Mouse (Mus musculus): ENCODE measurements at regions not wholly inside any gene's neighbourhood (a gene's known extent, or its start where the extent isn't known, plus 50 kb on each side); places are given as distances from the start of the nearest gene placed in this dataset.

DNA sequence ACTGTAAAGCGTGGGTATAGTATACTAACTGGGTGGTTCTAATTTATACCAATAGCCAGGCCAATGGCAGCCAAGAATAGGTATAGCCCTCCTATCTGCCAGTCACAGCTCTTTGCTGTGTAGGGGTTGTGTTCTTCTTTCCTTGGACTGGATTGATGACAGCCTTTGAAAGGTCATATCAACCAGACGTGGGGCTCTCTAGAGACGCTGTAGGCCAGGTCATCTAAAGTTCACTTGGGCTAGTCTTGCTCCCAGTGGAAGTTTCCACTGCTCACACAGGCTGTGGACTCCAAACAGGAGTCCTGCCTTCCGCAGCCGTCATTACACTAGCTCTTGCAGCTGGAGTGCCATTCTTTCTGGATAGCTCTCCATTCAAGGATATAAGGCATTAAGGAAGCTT lies 220.3 kb downstream of the Gja1 start:
- H3K27ac ChIP-seq, result no peak overlapping the region
- ATAC-seq (ENCODE audit: insufficient number of reproducible peaks, insufficient read depth, low FRiP score, low TSS enrichment, low read depth), result no peak
- H3K27me3 ChIP-seq, result no peaks in the 10 kb centered on the region
- H3K4me1 ChIP-seq, result peaks cover 2% of the 10 kb centered on the region; the same call in 1 of the 2 replicates
- H3K4me3 ChIP-seq, result no peak overlapping the region
- 64% methylated on average over 5 of the region's 5 CpGs for WGBS
- no peaks in the 10 kb centered on the region for H3K36me3 ChIP-seq
- H3K4me2 ChIP-seq, result no peak overlapping the region
- no peak overlapping the region for H3K9ac ChIP-seq
- no peaks in the 10 kb centered on the region for H3K9me3 ChIP-seq

DNA sequence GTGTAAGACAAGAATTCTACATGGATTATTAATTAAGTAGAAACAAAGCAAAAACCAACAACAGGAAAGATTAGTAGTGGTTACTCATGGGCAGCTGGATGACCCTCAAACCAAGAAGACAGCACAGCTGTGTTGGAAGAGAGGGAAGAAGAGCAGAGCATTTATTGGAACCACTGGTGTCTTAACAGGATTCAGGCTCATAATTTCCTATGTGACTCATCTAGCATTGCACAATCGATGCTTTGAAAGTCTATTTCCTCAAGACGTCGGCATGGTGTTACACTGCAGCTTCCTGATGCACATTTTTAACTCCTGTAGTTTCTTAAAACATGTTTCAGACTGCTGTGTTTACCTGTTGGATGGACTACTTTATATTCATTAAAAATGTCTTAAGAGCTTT lies 221.1 kb downstream of the Gja1 start:
- H3K4me3 ChIP-seq, result no peak overlapping the region
- H3K9me3 ChIP-seq, result no peaks in the 10 kb centered on the region
- H3K4me1 ChIP-seq, result peaks cover 2% of the 10 kb centered on the region; the same call in 1 of the 2 replicates
- no peaks in the 10 kb centered on the region for H3K36me3 ChIP-seq
- no peak overlapping the region for H3K27ac ChIP-seq
- no peaks in the 10 kb centered on the region for H3K27me3 ChIP-seq
- H3K4me2 ChIP-seq, result no peak overlapping the region
- whole genome bisulfite sequencing, result 46% methylated on average over 3 of the region's 3 CpGs
- H3K9ac ChIP-seq, result no peak overlapping the region
- no peak for ATAC-seq (ENCODE audit: insufficient number of reproducible peaks, insufficient read depth, low FRiP score, low TSS enrichment, low read depth)

GRCm38 (mm10) chr10:56599923-56600322 lies 222.8 kb downstream of the Gja1 start:
- Histone ChIP-seq H3K9ac (no peak overlapping the region), H3K27me3 (no peaks in the 10 kb centered on the region), H3K4me3 (no peak overlapping the region), H3K36me3 (no peaks in the 10 kb centered on the region), H3K4me1 (peaks cover 2% of the 10 kb centered on the region; the same call in 1 of the 2 replicates), H3K27ac (no peak overlapping the region), H3K9me3 (no peaks in the 10 kb centered on the region), H3K4me2 (no peak overlapping the region)
- WGBS, result 67% methylated on average over 4 of the region's 4 CpGs
- no peak for ATAC-seq (ENCODE audit: insufficient number of reproducible peaks, insufficient read depth, low FRiP score, low TSS enrichment, low read depth)

- 64% methylated on average over 8 of the region's 8 CpGs for WGBS
- Histone ChIP-seq H3K27ac (no peak overlapping the region), H3K4me2 (no peak overlapping the region), H3K4me1 (peaks cover 12% of the 10 kb centered on the region), H3K27me3 (no peaks in the 10 kb centered on the region), H3K9ac (no peak overlapping the region), H3K9me3 (no peaks in the 10 kb centered on the region), H3K4me3 (no peak overlapping the region), H3K36me3 (no peaks in the 10 kb centered on the region)
- no peak for ATAC-seq (ENCODE audit: insufficient number of reproducible peaks, insufficient read depth, low FRiP score, low TSS enrichment, low read depth)
These were observed 234.6 kb downstream of the Gja1 start for GRCm38 (mm10) chr10:56611564-56612288.

DNA sequence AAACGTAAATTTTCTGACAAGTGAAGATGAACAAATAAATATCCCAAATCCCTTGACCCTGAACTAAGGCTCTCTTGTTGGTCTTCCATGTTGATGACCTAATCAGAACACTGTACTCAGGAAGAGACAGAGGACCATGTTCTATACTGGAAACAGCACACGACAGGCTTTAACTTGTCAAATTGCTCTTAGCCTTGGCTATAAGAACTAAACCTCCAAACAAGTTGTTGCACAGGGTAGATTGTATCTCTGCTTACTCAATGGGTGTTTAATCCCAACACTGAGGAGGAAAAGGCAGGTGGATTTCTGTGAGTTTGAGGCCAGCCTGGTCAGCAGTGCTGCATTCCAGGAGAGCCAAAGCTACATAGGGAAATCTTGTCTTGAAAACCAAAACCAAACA lies 265.5 kb downstream of the Gja1 start:
- Histone ChIP-seq H3K4me2 (no peak overlapping the region), H3K4me1 (peaks cover 7% of the 10 kb centered on the region), H3K36me3 (no peaks in the 10 kb centered on the region), H3K9ac (no peak overlapping the region), H3K4me3 (no peak overlapping the region), H3K27ac (no peak overlapping the region), H3K9me3 (no peaks in the 10 kb centered on the region), H3K27me3 (no peaks in the 10 kb centered on the region)
- no peak for ATAC-seq (ENCODE audit: insufficient number of reproducible peaks, insufficient read depth, low FRiP score, low TSS enrichment, low read depth)
- 79% methylated on average over 2 of the region's 2 CpGs for WGBS

GRCm38 (mm10) chr10:56643376-56644135 lies 266.4 kb downstream of the Gja1 start:
- WGBS, result 29% methylated on average over 12 of the region's 12 CpGs
- Histone ChIP-seq H3K27ac (peak overlapping the region; percentile 39), H3K9ac (no peak overlapping the region), H3K9me3 (no peaks in the 10 kb centered on the region), H3K27me3 (no peaks in the 10 kb centered on the region), H3K36me3 (no peaks in the 10 kb centered on the region), H3K4me1 (peaks cover 7% of the 10 kb centered on the region), H3K4me3 (no peak overlapping the region), H3K4me2 (no peak overlapping the region)
- no peak for ATAC-seq (ENCODE audit: insufficient number of reproducible peaks, insufficient read depth, low FRiP score, low TSS enrichment, low read depth)

- no peak overlapping the region for H3K4me2 ChIP-seq
- H3K4me1 ChIP-seq, result no peaks in the 10 kb centered on the region
- no peak for ATAC-seq (ENCODE audit: insufficient number of reproducible peaks, insufficient read depth, low FRiP score, low TSS enrichment, low read depth)
- H3K4me3 ChIP-seq, result no peak overlapping the region
- 62% methylated on average over 4 of the region's 4 CpGs for WGBS
- H3K9ac ChIP-seq, result no peak overlapping the region
- H3K36me3 ChIP-seq, result no peaks in the 10 kb centered on the region
- peaks cover 3% of the 10 kb centered on the region; the same call in 1 of the 2 replicates for H3K9me3 ChIP-seq
- H3K27ac ChIP-seq, result no peak overlapping the region
- H3K27me3 ChIP-seq, result no peaks in the 10 kb centered on the region
These were observed 283.4 kb downstream of the Gja1 start for GRCm38 (mm10) chr10:56660501-56660900.

- ATAC-seq (ENCODE audit: insufficient number of reproducible peaks, insufficient read depth, low FRiP score, low TSS enrichment, low read depth), result no peak
- no peak overlapping the region for H3K4me3 ChIP-seq
- no peak overlapping the region for H3K27ac ChIP-seq
- H3K4me2 ChIP-seq, result no peak overlapping the region
- H3K27me3 ChIP-seq, result no peaks in the 10 kb centered on the region
- H3K9ac ChIP-seq, result no peak overlapping the region
- no peaks in the 10 kb centered on the region for H3K9me3 ChIP-seq
- no peaks in the 10 kb centered on the region for H3K4me1 ChIP-seq
- H3K36me3 ChIP-seq, result no peaks in the 10 kb centered on the region
- 53% methylated on average over 3 of the region's 3 CpGs for WGBS
These were observed 296.8 kb downstream of the Gja1 start for GRCm38 (mm10) chr10:56673919-56674318.

- 82% methylated on average over 3 of the region's 3 CpGs for WGBS
- Histone ChIP-seq H3K36me3 (no peaks in the 10 kb centered on the region), H3K4me1 (no peaks in the 10 kb centered on the region), H3K9me3 (no peaks in the 10 kb centered on the region), H3K27me3 (no peaks in the 10 kb centered on the region), H3K9ac (no peak overlapping the region), H3K4me3 (no peak overlapping the region), H3K4me2 (no peak overlapping the region), H3K27ac (no peak overlapping the region)
- no peak for ATAC-seq (ENCODE audit: insufficient number of reproducible peaks, insufficient read depth, low FRiP score, low TSS enrichment, low read depth)
These were observed 305.8 kb downstream of the Gja1 start for GRCm38 (mm10) chr10:56682901-56683300.

- WGBS, result 86% methylated on average over 8 of the region's 8 CpGs
- Histone ChIP-seq H3K4me2 (no peak overlapping the region), H3K4me3 (no peak overlapping the region), H3K9ac (no peak overlapping the region), H3K27ac (no peak overlapping the region), H3K36me3 (no peaks in the 10 kb centered on the region), H3K9me3 (no peaks in the 10 kb centered on the region), H3K27me3 (no peaks in the 10 kb centered on the region), H3K4me1 (no peaks in the 10 kb centered on the region)
- no peak for ATAC-seq (ENCODE audit: insufficient number of reproducible peaks, insufficient read depth, low FRiP score, low TSS enrichment, low read depth)
These were observed 308.6 kb downstream of the Gja1 start for GRCm38 (mm10) chr10:56685655-56686250.

- Histone ChIP-seq H3K9ac (no peak overlapping the region), H3K4me2 (no peak overlapping the region), H3K36me3 (no peaks in the 10 kb centered on the region), H3K27me3 (no peaks in the 10 kb centered on the region), H3K4me3 (no peak overlapping the region), H3K9me3 (no peaks in the 10 kb centered on the region), H3K4me1 (no peaks in the 10 kb centered on the region), H3K27ac (no peak overlapping the region)
- WGBS, result 70% methylated on average over 2 of the region's 2 CpGs
- ATAC-seq (ENCODE audit: insufficient number of reproducible peaks, insufficient read depth, low FRiP score, low TSS enrichment, low read depth), result no peak
These were observed 314.3 kb downstream of the Gja1 start for GRCm38 (mm10) chr10:56691467-56691866.

GRCm38 (mm10) chr10:56695100-56695499 lies 318.0 kb downstream of the Gja1 start:
- H3K4me1 ChIP-seq, result no peaks in the 10 kb centered on the region
- no peak overlapping the region for H3K9ac ChIP-seq
- H3K27ac ChIP-seq, result no peak overlapping the region
- no peaks in the 10 kb centered on the region for H3K36me3 ChIP-seq
- no peak overlapping the region for H3K4me3 ChIP-seq
- no peak for ATAC-seq (ENCODE audit: insufficient number of reproducible peaks, insufficient read depth, low FRiP score, low TSS enrichment, low read depth)
- WGBS, result 26% methylated on average over 3 of the region's 3 CpGs
- H3K27me3 ChIP-seq, result no peaks in the 10 kb centered on the region
- H3K9me3 ChIP-seq, result no peaks in the 10 kb centered on the region
- no peak overlapping the region for H3K4me2 ChIP-seq
